Mouse (Mus musculus) liver, adult 2 months (tissue): ENCODE results near the gene Uqcrq. TPM values are rescaled to one million over a fixed set of nuclear protein-coding genes. Genes with fewer than 3 reads are reported as not detected.

ENCODE experiments used
- DNase-seq: peaks from one replicate; pipeline ENCODE4 v3.0.0-alpha.2; 2011; ENCODE audit warnings: low read depth, low spot score; ENCODE audit errors: extremely low read depth
- H3K27ac ChIP-seq: fragments of 200-500 bp; replicated peaks from 2 replicates; pipeline ENCODE4 v1.5.1; 2012; ENCODE audit warnings: low read depth, mild to moderate bottlenecking, control low read depth, inconsistent platforms, low read length; ENCODE audit not compliant: insufficient read depth
- H3K27me3 ChIP-seq: fragments of 200-500 bp; 2 replicates; pipeline ENCODE4 v1.6.1; 2012; ENCODE audit warnings: mild to moderate bottlenecking, moderate library complexity, low read length, inconsistent platforms; ENCODE audit not compliant: control insufficient read depth, insufficient read depth
- H3K36me3 ChIP-seq: fragments of 200-500 bp; 2 replicates; pipeline ENCODE4 v1.6.1; 2012; ENCODE audit warnings: low read length, inconsistent platforms; ENCODE audit not compliant: control insufficient read depth, insufficient read depth
- H3K4me1 ChIP-seq: fragments of 200-500 bp; 2 replicates; pipeline ENCODE4 v1.6.1; 2011; ENCODE audit warnings: low read length; ENCODE audit not compliant: control insufficient read depth, insufficient read depth
- H3K4me3 ChIP-seq: fragments of 200-500 bp; 2 replicates; pipeline ENCODE4 v1.5.1; 2011; ENCODE audit warnings: low read depth, mild to moderate bottlenecking, control low read depth, low read length, moderate library complexity; ENCODE audit not compliant: insufficient read depth
- H3K79me2 ChIP-seq: fragments of 200-500 bp; 2 replicates; pipeline ENCODE4 v1.6.1; 2012; ENCODE audit warnings: inconsistent platforms, mild to moderate bottlenecking, low read length, moderate library complexity; ENCODE audit not compliant: control insufficient read depth, insufficient read depth
- H3K9ac ChIP-seq: fragments of 200-500 bp; 2 replicates; pipeline ENCODE4 v1.6.1; 2012; ENCODE audit warnings: low read depth, mild to moderate bottlenecking, control low read depth, inconsistent platforms, low read length
- CTCF ChIP-seq: fragments of 200-500 bp; IDR thresholded peaks from 2 replicates; pipeline ENCODE4 v1.5.1; 2011; ENCODE audit warnings: low read depth, low read length, control low read depth
- POLR2A ChIP-seq: fragments of 200-500 bp; IDR thresholded peaks from 2 replicates; pipeline ENCODE4 v1.6.1; 2011; ENCODE audit warnings: low read length, control low read depth; ENCODE audit not compliant: insufficient read depth; ENCODE audit errors: extremely low read depth
- WGBS: fragments of 180-500 bp; shearing (Covaris S2); methylation state at CpG from one replicate; pipeline ENCODE4 v1.1.7; 2018; 5-methylcytosine and 5-hydroxymethylcytosine counted together
- polyA plus RNA-seq: library from polyadenylated mRNA; depleted of rRNA; stranded (reverse); fragments of >200 nt; gene quantifications from 2 replicates; pipeline ENCODE4 v1.2.3, GENCODE M21; 2012; rRNA removed
- total RNA-seq: library from RNA; depleted of rRNA; stranded (reverse); fragments of >200 nt; gene quantifications from 2 replicates; pipeline ENCODE4 v1.2.3, GENCODE M21; 2014; rRNA removed

Gene Uqcrq
- total and polyA plus RNA-seq, 2 experiments, result 256 to 1,230 TPM

DNA sequence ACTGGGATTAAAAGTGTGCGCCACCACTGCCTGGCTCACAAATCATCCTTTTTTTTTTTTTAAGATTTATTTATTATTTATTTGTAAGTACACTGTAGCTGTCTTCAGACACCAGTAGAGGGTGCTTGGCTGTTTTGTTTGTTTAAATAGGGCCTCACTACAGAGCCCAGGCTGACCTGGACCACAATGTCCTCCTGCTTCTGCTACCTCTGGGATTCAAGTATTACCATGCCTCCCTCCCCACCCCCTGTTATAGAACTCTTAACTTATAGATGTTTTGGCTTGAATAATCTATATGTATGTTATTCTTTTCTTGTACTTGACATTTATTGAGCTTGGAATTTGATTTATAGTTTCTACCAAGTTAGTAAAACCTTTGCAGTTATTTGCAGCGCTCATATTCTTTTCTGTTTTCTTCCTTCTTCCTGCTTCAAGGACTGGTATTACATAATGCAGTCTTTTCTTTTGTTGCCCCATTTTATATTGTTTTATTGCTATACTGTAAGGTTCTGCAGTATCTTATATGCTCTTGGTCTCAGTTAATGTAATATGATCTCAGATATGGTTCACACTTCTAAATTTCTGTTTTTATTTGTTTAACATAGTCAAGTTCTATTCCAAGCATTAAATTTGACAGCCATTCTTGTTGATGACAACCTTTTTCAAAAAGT, 46.7 kb downstream of the Uqcrq start:
- Histone ChIP-seq H3K27me3 (no peaks in the 10 kb centered on the region), H3K4me1 (no peaks in the 10 kb centered on the region), H3K27ac (no peak overlapping the region), H3K79me2 (peaks cover 5% of the 10 kb centered on the region; the same call in 1 of the 2 replicates), H3K9ac (no peak overlapping the region), H3K36me3 (peaks cover 30% of the 10 kb centered on the region), H3K4me3 (no peak overlapping the region)
- TF ChIP-seq POLR2A, result no peak
- no peak for TF ChIP-seq CTCF
- 94% methylated on average over 2 of the region's 2 CpGs for WGBS
- DNase-seq, result no peak

DNA sequence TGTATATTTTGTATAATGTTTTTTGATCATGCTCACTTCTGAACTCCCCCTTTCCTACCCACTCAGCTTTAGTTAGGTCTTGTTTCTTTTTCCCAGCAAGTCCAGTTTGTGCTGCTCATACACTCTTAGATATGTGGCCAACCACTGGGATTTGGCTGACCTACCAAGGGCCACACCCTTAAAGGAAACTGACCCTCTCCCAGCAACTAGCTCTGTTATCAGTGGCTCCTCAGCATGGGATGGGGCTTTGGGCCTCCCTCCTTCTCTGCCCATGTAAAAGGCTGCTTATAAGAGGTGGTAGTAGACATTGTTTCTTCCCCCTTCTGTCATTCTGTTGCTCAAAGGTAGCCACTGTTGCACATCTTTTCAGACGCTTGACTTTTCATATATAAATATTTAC, 51.7 kb downstream of the Uqcrq start:
- H3K27me3 ChIP-seq, result no peaks in the 10 kb centered on the region
- H3K9ac ChIP-seq, result no peak overlapping the region
- H3K79me2 ChIP-seq, result peaks cover 8% of the 10 kb centered on the region; the same call in 1 of the 2 replicates
- DNase-seq, result no peak
- WGBS, result 77% methylated on average over 1 of the region's 1 CpGs
- H3K4me1 ChIP-seq, result no peaks in the 10 kb centered on the region; the same call in 1 of the 2 replicates
- H3K36me3 ChIP-seq, result peaks cover 36% of the 10 kb centered on the region
- no peak for TF ChIP-seq CTCF
- no peak overlapping the region for H3K27ac ChIP-seq
- H3K4me3 ChIP-seq, result no peak overlapping the region

Other genes with a start within 250 kb of the Uqcrq start
- gene Hspa4, start 130.4 kb downstream of the Uqcrq start, total RNA-seq, result 44.6 and 55.9 TPM in 2 replicates
- 16.6 and 17.9 TPM in 2 replicates for gene Hspa4, start 130.4 kb downstream of the Uqcrq start, polyA plus RNA-seq
- 0.37 and 0.74 TPM in 2 replicates for gene Zcchc10, start 106.2 kb downstream of the Uqcrq start, total RNA-seq
- gene Zcchc10, start 106.2 kb downstream of the Uqcrq start, polyA plus RNA-seq, result 1.8 and 2.5 TPM in 2 replicates
- 32.1 and 40.3 TPM in 2 replicates for gene Aff4, start 80.0 kb downstream of the Uqcrq start, total RNA-seq
- 7.3 and 8.1 TPM in 2 replicates for gene Aff4, start 80.0 kb downstream of the Uqcrq start, polyA plus RNA-seq
- gene Leap2, start 7.7 kb downstream of the Uqcrq start, total RNA-seq, result 133 and 140 TPM in 2 replicates
- gene Leap2, start 7.7 kb downstream of the Uqcrq start, polyA plus RNA-seq, result 114 and 168 TPM in 2 replicates
- gene Gdf9, start 192 bp upstream of the Uqcrq start, total RNA-seq, result 0.09 and 0.34 TPM in 2 replicates
- gene Gdf9, start 192 bp upstream of the Uqcrq start, polyA plus RNA-seq, result 0.21 and 0.47 TPM in 2 replicates
- gene Gm10447, start 26.3 kb upstream of the Uqcrq start, total RNA-seq, result 0.46 and 0.60 TPM in 2 replicates
- gene Gm10447, start 26.3 kb upstream of the Uqcrq start, polyA plus RNA-seq, result 1.3 and 2.5 TPM in 2 replicates
- 12.8 and 15.4 TPM in 2 replicates for gene Shroom1, start 26.4 kb upstream of the Uqcrq start, total RNA-seq
- 36.6 and 43.4 TPM in 2 replicates for gene Shroom1, start 26.4 kb upstream of the Uqcrq start, polyA plus RNA-seq
- not detected in 2 replicates for gene Gm9837, start 39.6 kb upstream of the Uqcrq start, total RNA-seq
- not detected in 2 replicates for gene Gm9837, start 39.6 kb upstream of the Uqcrq start, polyA plus RNA-seq
- gene Gm9945, start 49.3 kb upstream of the Uqcrq start, total RNA-seq, result not detected in 2 replicates
- not detected in 2 replicates for gene Gm9945, start 49.3 kb upstream of the Uqcrq start, polyA plus RNA-seq
- not detected in 2 replicates for gene Sowaha, start 49.4 kb upstream of the Uqcrq start, total RNA-seq
- not detected in 2 replicates for gene Sowaha, start 49.4 kb upstream of the Uqcrq start, polyA plus RNA-seq
- gene Sept8, start 88.4 kb upstream of the Uqcrq start, total RNA-seq, result 1.7 and 2.6 TPM in 2 replicates
- gene Sept8, start 88.4 kb upstream of the Uqcrq start, polyA plus RNA-seq, result 2.0 and 2.1 TPM in 2 replicates
- gene Kif3a, start 136.5 kb upstream of the Uqcrq start, total RNA-seq, result 2.2 and 2.7 TPM in 2 replicates
- 0.98 and 1.2 TPM in 2 replicates for gene Kif3a, start 136.5 kb upstream of the Uqcrq start, polyA plus RNA-seq
- gene Il4, start 187.8 kb upstream of the Uqcrq start, total RNA-seq, result not detected in 2 replicates
- 0.17 TPM in 1 of 2 replicates, not detected in the other for gene Il4, start 187.8 kb upstream of the Uqcrq start, polyA plus RNA-seq
- not detected in 2 replicates for gene Il13, start 203.9 kb upstream of the Uqcrq start, total RNA-seq
- not detected in 2 replicates for gene Il13, start 203.9 kb upstream of the Uqcrq start, polyA plus RNA-seq